Mouse (Mus musculus): ENCODE data around the gene Ndufv1.
"Not testable (repeated sequence)": the region's sequence is repeated elsewhere in the genome, so short reads cannot be mapped to it uniquely, and the experiment has no call there.

The Ndufv1 gene

GRCm38 (mm10) chr19:4012432-4013022 lies at the start of gene Ndufv1:
Gene Ndufv1 (minus strand): TSS chr19:4012806.
- DNase-seq (ENCODE audit: low spot score), result peak; percentile 79

DNA sequence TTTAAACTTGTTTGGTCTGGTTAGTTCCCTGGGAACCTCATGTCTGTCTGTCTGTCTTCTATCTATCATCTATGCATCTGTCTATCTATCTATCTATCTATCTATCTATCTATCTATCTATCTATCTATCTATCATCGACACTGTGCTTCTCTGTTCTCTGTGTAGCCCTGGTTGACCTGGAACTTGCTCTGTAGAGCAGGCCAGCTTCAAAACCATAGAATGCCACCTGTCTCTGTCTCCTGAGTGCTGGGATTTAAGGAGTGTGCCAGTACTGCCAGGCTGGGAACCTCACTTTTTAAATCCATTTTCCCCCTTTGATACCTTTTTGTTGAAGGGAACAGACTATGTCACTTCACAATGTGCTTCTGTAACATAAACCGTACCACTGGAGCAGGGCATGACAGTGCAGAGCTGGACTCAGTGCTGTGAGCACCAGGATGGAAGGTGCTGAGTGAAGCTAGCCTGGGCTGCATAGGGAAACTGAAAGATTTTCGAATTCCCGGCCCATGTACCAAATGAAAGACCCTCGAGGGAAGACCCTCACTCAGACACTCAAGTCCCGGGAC lies 48.4 kb upstream of the Ndufv1 start:
- no peak for DNase-seq (ENCODE audit: low spot score)

DNA sequence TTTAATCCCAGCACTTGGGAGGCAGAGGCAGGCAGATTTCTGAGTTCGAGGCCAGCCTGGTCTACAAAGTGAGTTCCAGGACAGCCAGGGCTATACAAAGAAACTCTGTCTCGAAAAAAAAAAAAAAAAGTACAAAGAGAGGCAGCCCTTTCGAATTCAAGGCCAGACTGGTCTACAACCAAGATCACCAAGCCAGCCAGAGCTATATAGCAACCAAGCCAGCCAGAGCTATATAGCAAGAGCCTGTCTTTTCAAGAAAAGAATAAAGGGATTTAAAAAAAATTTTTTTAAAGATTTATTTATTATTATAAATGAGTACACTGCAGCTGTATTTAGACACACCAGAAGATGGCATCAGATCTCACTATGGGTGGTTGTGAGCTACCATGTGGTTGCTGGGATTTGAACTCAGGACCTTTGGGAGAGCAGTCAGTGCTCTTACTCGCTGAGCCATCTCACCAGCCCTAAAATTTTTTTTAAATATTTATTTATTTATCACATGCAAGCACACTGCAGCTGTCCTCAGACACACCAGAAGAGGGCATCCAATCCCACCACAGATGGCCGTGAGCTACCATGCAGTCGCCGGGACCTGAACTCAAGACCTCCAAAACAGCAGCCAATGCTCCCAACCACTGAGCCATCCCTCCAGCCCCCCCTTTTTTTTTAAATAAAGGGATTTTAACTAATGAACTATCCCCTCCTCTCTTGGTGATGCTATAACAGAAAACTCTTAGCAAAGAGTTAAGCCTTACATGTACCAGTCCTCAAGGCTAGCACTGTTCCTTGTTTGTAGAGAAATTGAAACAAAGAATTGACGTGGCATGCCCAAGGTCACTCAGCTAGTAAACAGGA lies 47.7 kb upstream of the Ndufv1 start:
- DNase-seq (ENCODE audit: low spot score), result not testable (repeated sequence)

DNA sequence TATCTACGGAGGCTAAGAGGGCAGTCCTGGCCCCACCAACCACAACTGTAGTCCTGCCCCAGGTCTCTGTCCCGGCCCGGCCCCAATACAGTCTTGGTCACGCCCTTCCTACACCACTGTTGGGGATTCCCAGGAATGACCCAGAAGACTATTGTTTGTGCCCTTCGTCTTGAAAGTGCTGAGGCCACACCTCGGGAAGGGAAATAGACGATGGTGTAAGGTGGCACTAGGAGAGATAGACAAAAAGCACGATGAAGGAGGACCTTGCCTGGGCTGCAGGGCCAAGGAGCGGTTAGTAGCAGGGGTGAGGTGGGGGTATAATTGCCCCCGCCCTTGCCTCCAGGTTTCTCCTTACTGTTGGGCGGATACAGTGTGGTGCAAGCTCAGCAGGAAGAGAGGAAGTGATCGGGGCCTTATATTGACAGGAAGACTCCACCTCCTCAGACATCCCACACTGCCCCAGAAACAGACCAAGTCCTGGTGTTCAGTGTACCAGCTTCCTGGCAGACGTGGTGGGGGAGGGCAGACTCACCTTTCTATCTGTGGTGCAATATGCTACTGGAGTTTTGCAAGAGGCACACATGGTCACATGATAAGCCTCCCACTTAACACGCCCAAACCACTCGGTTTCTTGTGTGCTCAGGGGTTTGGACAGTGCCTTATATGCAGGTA lies 46.6 kb upstream of the Ndufv1 start, which contains the start of gene Gstp3:
TSS of gene Gstp3 (minus strand) at position 501 of the 672 bp plus-strand sequence.
- DNase-seq (ENCODE audit: low spot score), result no peak

DNA sequence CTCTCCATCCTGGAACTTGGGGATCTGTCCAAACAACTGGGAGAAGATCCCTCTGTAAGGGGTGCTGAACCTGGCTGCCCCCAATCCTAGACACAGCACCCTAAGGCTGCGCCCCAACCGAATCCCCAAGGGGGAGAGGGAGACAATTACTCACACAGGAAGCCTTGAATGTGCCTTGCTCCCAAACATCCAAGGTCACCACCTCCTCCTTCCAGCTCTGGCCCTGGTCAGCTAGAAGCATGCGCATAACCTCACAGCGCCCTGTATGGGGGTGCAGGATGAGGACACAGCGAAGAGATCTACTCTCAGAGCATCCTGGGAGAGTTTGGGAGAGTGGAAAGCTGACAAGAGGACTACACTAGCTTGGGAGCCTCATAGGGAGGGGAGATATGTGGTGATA lies 46.0 kb upstream of the Ndufv1 start:
- DNase-seq (ENCODE audit: low spot score), result no peak

DNA sequence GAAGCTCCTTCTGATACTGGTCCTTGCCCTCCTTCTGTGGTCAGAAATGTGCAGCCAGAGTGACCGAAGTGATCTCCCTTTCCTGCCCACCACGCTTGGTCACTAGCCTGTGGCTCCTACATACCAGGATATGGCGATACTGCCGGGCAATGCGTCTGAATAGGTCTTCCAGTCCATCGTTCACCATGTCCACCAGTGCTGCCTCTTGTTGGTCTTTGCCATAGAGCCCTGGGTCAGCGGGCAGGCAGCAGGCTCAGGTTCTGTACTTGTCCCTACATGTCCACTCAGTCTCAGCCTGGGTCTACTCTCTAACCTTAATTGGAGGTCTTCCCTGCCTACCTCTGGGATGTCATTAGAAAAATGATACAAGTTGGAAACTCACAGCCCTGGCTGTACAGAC lies 45.4 kb upstream of the Ndufv1 start:
- no peak for DNase-seq (ENCODE audit: low spot score)

DNA sequence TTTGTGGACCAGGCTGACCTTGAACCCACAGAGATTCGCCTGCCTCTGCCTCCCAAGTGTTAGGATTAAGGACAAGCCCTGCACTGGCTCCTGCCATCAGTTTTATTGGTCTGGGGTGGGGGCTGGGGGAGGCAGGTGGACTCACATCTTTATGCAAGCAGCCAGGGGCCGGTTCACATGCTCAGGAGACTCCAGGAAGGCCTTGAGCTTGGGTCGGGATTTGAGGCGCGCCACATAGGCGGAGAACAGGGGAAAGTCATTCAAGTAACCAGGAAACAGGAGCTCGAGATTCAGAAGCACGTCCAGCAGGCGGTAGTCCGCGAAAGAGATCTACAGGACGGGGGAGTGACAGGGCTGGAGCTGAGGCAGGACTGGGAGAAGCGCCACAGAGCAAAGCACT lies 44.8 kb upstream of the Ndufv1 start:
- no peak for DNase-seq (ENCODE audit: low spot score)

- no peak for DNase-seq (ENCODE audit: low spot score)
These were observed 44.1 kb upstream of the Ndufv1 start for GRCm38 (mm10) chr19:4056727-4057126.

GRCm38 (mm10) chr19:4055947-4056693 lies 43.5 kb upstream of the Ndufv1 start:
- no peak for DNase-seq (ENCODE audit: low spot score)

DNA sequence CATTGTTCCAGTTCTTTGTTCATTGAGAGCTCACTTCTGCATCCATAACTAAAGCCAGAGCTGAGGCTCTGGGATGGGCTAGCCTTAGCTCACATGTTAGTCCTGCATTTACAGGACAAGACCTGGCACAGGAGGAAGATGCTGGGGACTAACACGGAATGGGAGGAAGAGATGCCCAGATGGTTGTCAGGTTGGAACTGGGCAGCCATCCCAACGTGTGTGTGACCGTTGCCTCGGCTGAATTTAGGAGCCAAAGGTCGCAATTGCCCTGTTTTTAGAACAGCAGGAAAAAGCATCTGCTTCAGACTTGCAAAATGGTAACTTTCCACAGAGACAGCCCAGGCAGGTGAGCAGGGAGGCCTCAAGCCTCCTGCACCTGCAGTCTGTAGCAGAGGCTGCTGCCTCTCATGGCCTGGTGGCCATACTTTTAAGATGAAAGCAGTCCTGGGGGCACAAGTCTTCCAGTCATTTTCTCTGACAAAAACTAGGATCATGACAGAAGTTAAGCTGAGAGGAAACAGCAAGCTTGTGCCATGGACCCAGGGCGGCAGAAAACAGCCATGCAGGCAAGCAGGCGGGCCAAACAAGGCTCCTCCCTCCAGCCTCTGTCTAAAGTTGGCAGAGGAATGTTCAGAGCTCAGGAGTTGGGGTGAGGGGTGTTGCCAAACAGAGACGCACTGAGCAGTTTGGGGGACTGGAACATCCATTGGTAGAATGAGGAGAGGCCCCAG lies 42.8 kb upstream of the Ndufv1 start:
- no peak for DNase-seq (ENCODE audit: low spot score)

- no peak for DNase-seq (ENCODE audit: low spot score)
These were observed 42.0 kb upstream of the Ndufv1 start for GRCm38 (mm10) chr19:4054613-4055012.

DNA sequence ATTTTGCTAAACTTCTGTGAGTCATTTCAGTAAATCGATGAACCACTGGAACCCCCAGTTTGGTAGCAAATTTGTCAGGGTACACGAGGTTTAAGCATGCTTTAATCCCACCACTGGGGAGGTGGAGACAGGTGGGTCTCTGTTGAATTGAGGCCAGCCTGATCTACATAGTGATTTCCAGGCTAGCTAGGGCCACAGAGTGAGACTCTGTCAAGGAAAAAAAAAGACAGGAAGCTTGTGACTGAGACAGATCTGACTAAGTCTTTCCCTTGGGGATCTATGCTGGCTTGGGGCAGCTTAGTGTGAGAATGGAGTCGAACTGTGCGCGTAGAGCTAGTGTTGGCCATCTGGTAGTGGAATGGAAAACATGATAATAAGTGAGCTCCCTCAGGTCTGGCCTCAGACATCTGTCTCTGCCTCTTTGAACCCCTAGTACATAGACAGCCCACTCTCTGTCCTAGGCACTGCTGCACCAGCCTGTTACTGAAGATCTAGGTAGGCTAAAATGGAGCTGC lies 40.0 kb upstream of the Ndufv1 start:
- DNase-seq (ENCODE audit: low spot score), result no peak

DNA sequence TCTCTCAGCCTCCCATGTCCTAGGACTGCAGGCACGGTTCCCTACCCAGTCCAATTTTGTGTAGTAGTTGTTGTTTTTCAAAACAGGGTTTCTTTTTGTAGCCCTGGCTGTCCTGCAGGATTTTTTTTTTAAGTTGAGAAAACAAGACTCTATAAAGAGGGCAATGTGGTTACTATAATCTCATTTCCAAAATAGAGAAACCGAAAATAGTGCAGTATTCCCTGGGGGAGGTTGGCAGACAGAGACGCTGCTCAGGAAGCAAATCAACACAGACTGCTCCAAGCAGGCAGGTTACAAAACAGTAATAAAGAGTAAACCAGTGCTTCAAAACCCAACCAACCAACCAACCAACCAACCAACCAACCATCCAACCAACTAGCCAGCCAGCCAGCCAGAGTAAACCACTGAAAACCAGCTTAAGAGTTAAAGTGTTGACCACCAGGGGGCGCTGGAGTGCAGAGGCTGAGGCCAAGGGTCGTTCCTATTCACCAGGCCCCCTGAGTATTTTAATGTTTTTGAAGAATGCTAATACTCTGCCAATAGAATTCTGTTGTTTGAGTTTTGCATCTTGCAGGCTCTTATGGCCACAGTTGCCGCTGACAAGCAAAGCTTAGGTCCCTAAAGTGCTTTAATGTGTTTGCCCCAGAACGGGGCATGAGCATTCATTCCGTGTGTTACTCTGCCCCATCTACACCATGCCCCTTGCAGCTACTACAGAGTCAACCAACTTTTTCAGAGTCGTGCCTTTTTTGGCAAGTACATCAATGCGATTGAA lies 39.3 kb upstream of the Ndufv1 start:
- DNase-seq (ENCODE audit: low spot score), result peak; percentile 39

- no peak for DNase-seq (ENCODE audit: low spot score)
These were observed 38.4 kb upstream of the Ndufv1 start for GRCm38 (mm10) chr19:4051016-4051415.

- not testable (repeated sequence) for DNase-seq (ENCODE audit: low spot score)
These were observed 36.5 kb upstream of the Ndufv1 start for GRCm38 (mm10) chr19:4049069-4049468.

DNA sequence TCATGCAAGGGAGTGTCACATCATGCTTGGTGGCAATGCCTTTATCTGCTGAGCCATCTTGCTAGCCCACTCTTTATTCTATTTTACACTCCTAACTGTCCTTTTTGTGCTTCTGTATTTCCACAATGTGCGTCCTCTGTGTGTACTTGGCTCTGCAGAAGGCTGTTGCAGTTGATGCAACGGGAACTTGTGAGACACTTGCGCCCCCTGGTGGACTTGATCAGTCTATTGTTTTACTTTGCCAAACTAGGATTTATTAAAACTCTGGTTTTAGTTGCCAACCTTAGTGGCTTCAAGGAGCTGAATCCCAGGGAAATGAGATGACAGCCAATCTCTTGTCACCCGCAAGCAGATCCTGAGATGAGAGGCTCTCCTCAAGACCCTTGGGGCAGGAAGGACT lies 35.3 kb upstream of the Ndufv1 start:
- peak; percentile 49 for DNase-seq (ENCODE audit: low spot score)

DNA sequence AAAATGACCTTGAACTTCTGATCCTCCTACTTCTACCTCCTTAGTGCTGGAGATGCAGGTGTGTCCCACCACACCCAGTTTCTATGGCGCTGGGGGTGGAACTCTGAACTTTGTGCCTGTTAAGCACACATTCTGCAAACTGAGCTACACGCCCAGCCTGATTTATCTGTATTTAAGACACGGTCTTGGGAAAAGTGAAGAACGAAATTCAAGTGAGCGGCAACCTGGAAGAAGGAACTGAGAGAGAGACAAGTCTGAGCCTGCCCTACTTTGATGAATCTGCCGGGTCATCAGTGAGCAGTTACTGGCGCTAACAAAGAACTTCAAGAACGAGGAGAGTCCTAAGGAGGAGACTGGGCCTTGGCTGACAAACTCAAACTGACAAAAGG lies 34.3 kb upstream of the Ndufv1 start:
- no peak for DNase-seq (ENCODE audit: low spot score)

GRCm38 (mm10) chr19:4045966-4046865 lies 33.6 kb upstream of the Ndufv1 start, which contains the start of gene Gstp2:
Gene Gstp2 (minus strand): TSS chr19:4046023.
- peak; percentile 29 for DNase-seq (ENCODE audit: low spot score)

GRCm38 (mm10) chr19:4044109-4044508 lies 31.5 kb upstream of the Ndufv1 start:
- DNase-seq (ENCODE audit: low spot score), result not testable (repeated sequence)

Measured in ovary, postnatal 10 days (tissue).